In genomic region chrX:159591633-159592032, GRCm38 (mm10) we compare ENCODE assay signal across 23 mouse cellular contexts. TPM values are rescaled to one million over a fixed set of nuclear protein-coding genes. Genes with fewer than 3 reads are reported as not detected.
DNase-seq lines count a peak whose midpoint lies in the region; ATAC-seq and TF ChIP-seq lines count a peak whose summit lies in the region.
"Had no signal": no experiment of that assay in that cellular context is flagged by ENCODE, and none has a peak within 500 bp of the region (broad histone marks: within the 10 kb centered on the region; RNA-seq: fewer than 3 reads in every experiment).

No protein-coding gene starts in this region.

- H3K4me3 ChIP-seq in hindbrain, postnatal 0 days (ENCODE audit: low read length), result no peak overlapping the region
- no peak overlapping the region for H3K4me3 ChIP-seq in hindbrain, embryonic 11.5 days (ENCODE audit: low read depth, low read length)
- no peak overlapping the region for H3K4me3 ChIP-seq in liver, postnatal 0 days (ENCODE audit: low read depth, low read length)
- H3K4me3 ChIP-seq in liver, embryonic 12.5 days, result no peak overlapping the region
- H3K4me3 ChIP-seq: forebrain, embryonic 13.5 days; liver, embryonic 13.5 days; lung, embryonic 15.5 days; midbrain, embryonic 10.5 days had no signal

- 0 out of 2 replicates have a peak, but pooled peaks have one; percentile 4 for TF ChIP-seq CTCF in hindbrain, postnatal 0 days (IDR thresholded peaks at IDR 0.05; ENCODE audit: low read depth)
- TF ChIP-seq CTCF in liver, postnatal 0 days (IDR thresholded peaks at IDR 0.05; ENCODE audit: low read depth), result 0 out of 2 replicates have a peak, but pooled peaks have one; percentile 7

- no peak overlapping the region for H3K27ac ChIP-seq in hindbrain, postnatal 0 days
- H3K27ac ChIP-seq in hindbrain, embryonic 11.5 days (ENCODE audit: low read depth, low read length), result no peak overlapping the region
- no peak overlapping the region for H3K27ac ChIP-seq in liver, postnatal 0 days (ENCODE audit: low read depth)
- no peak overlapping the region for H3K27ac ChIP-seq in liver, embryonic 12.5 days
- H3K27ac ChIP-seq: forebrain, embryonic 13.5 days; hindbrain, embryonic 14.5 days; liver, embryonic 13.5 days; lung, embryonic 15.5 days; midbrain, embryonic 10.5 days had no signal

- no peaks in the 10 kb centered on the region for H3K4me1 ChIP-seq in hindbrain, postnatal 0 days (ENCODE audit: insufficient read depth, low read length)
- H3K4me1 ChIP-seq in hindbrain, embryonic 11.5 days (replicated peaks; ENCODE audit: control insufficient read depth, insufficient read depth, low read length), result no peaks in the 10 kb centered on the region
- H3K4me1 ChIP-seq in liver, postnatal 0 days (ENCODE audit: insufficient read depth), result no peaks in the 10 kb centered on the region
- peaks cover 13% of the 10 kb centered on the region for H3K4me1 ChIP-seq in liver, embryonic 12.5 days
- H3K4me1 ChIP-seq: forebrain, embryonic 13.5 days; lung, embryonic 15.5 days; midbrain, embryonic 10.5 days had no signal

- H3K9me3 ChIP-seq in hindbrain, postnatal 0 days (ENCODE audit: low read length), result no peaks in the 10 kb centered on the region
- H3K9me3 ChIP-seq in hindbrain, embryonic 11.5 days (ENCODE audit: control insufficient read depth, low read length), result no peaks in the 10 kb centered on the region
- no peaks in the 10 kb centered on the region for H3K9me3 ChIP-seq in liver, postnatal 0 days (ENCODE audit: low read length)
- no peaks in the 10 kb centered on the region for H3K9me3 ChIP-seq in liver, embryonic 12.5 days (replicated peaks)
- H3K9me3 ChIP-seq: forebrain, embryonic 13.5 days; liver, embryonic 13.5 days; lung, embryonic 15.5 days; midbrain, embryonic 10.5 days had no signal

- no peaks in the 10 kb centered on the region for H3K36me3 ChIP-seq in hindbrain, postnatal 0 days (ENCODE audit: insufficient read depth, low read length)
- no peaks in the 10 kb centered on the region for H3K36me3 ChIP-seq in hindbrain, embryonic 11.5 days (ENCODE audit: control insufficient read depth, insufficient read depth, low read length)
- H3K36me3 ChIP-seq in liver, postnatal 0 days (replicated peaks; ENCODE audit: insufficient read depth, low read length), result no peaks in the 10 kb centered on the region
- H3K36me3 ChIP-seq in liver, embryonic 12.5 days, result no peaks in the 10 kb centered on the region
- H3K36me3 ChIP-seq: liver, embryonic 13.5 days; lung, embryonic 15.5 days had no signal

- ATAC-seq in hindbrain, postnatal 0 days, result no peak
- ATAC-seq in hindbrain, embryonic 11.5 days (ENCODE audit: low FRiP score), result no peak
- ATAC-seq in liver, postnatal 0 days, result no peak
- ATAC-seq in liver, embryonic 12.5 days, result no peak
- ATAC-seq: forebrain, embryonic 13.5 days; inflammation-experienced regulatory T-cells, adult 6 months had no signal

- no peaks in the 10 kb centered on the region for H3K27me3 ChIP-seq in hindbrain, postnatal 0 days (ENCODE audit: insufficient read depth, low read length)
- no peaks in the 10 kb centered on the region; the same call in 1 of the 2 replicates for H3K27me3 ChIP-seq in hindbrain, embryonic 11.5 days (ENCODE audit: control insufficient read depth, insufficient read depth, low read length)
- H3K27me3 ChIP-seq in liver, postnatal 0 days (ENCODE audit: insufficient read depth, low read length), result no peaks in the 10 kb centered on the region
- H3K27me3 ChIP-seq in liver, embryonic 12.5 days (replicated peaks), result no peaks in the 10 kb centered on the region
- H3K27me3 ChIP-seq: forebrain, embryonic 13.5 days; liver, embryonic 13.5 days; lung, embryonic 15.5 days had no signal

- 67% methylated on average over 1 of the region's 1 CpGs for WGBS in hindbrain, postnatal 0 days
- WGBS in hindbrain, embryonic 11.5 days, result 55% methylated on average over 1 of the region's 1 CpGs
- WGBS in liver, postnatal 0 days (ENCODE audit: insufficient replicate concordance), result 51% methylated on average over 1 of the region's 1 CpGs
- 48% methylated on average over 1 of the region's 1 CpGs for WGBS in liver, embryonic 12.5 days (ENCODE audit: insufficient replicate concordance)

- peak; percentile 1 for DNase-seq in hindbrain, postnatal 0 days (ENCODE audit: low spot score)
- no peak for DNase-seq in hindbrain, embryonic 11.5 days (ENCODE audit: low spot score)
- DNase-seq in liver, postnatal 0 days, result no peak
- peak; percentile 28 for DNase-seq in 416B (ENCODE audit: low read depth)
- DNase-seq in adipocyte (ENCODE audit: low spot score), result peak; percentile 12
- no peak for DNase-seq in MN1 (ENCODE audit: low spot score)
- no peak for DNase-seq in gastrocnemius, postnatal 4 days (ENCODE audit: low spot score in 2 of 2)
- DNase-seq: adrenal gland, postnatal 36 days; B cell, adult 2 months; cerebellum, adult 8-10 months; cerebellum, postnatal 25 days; gastrocnemius, postnatal 10 days; heart, postnatal 36 days; kidney, adult 11 months; left cerebral cortex, postnatal 4 days; liver, embryonic 13.5 days had no signal

- H3K9ac ChIP-seq in hindbrain, postnatal 0 days (replicated peaks; ENCODE audit: low read length), result no peak overlapping the region
- no peak overlapping the region for H3K9ac ChIP-seq in hindbrain, embryonic 11.5 days (ENCODE audit: low read depth, low read length)
- H3K9ac ChIP-seq in liver, postnatal 0 days (replicated peaks), result no peak overlapping the region
- H3K9ac ChIP-seq in liver, embryonic 12.5 days, result no peak overlapping the region
- H3K9ac ChIP-seq: forebrain, embryonic 13.5 days; hindbrain, embryonic 14.5 days; liver, embryonic 13.5 days; lung, embryonic 15.5 days had no signal

- TF ChIP-seq EP300 in liver, postnatal 0 days (IDR thresholded peaks at IDR 0.05; ENCODE audit: low read depth), result no peak

- H3K4me2 ChIP-seq in hindbrain, postnatal 0 days (ENCODE audit: low read depth, low read length), result no peak overlapping the region
- H3K4me2 ChIP-seq in hindbrain, embryonic 11.5 days (replicated peaks; ENCODE audit: low read depth, low read length), result no peak overlapping the region
- no peak overlapping the region for H3K4me2 ChIP-seq in liver, postnatal 0 days (ENCODE audit: low read depth, low read length)
- H3K4me2 ChIP-seq in liver, embryonic 12.5 days, result no peak overlapping the region
- H3K4me2 ChIP-seq: forebrain, embryonic 13.5 days; heart, embryonic 11.5 days; hindbrain, embryonic 14.5 days; liver, embryonic 13.5 days; lung, embryonic 15.5 days had no signal

RNA-seq across cellular contexts. Expression of gene Sh3kbp1, which starts 35.4 kb away (rescaled TPM):
- total RNA-seq in hindbrain, postnatal 0 days (2014; rRNA removed), result 42.0 and 45.5 TPM in 2 replicates
- 41.1 and 43.4 TPM in 2 replicates for polyA plus RNA-seq in hindbrain, postnatal 0 days (2015; fragmentation: Nextera tagmentation; extraction: Ambion mirVana)
- polyA plus RNA-seq in hindbrain, embryonic 11.5 days (2014; fragmentation: Nextera tagmentation; extraction: Ambion mirVana), result 31.4 and 35.4 TPM in 2 replicates
- polyA plus RNA-seq in liver, postnatal 0 days (2015; fragmentation: Nextera tagmentation; extraction: Ambion mirVana), result 9.0 and 9.7 TPM in 2 replicates
- 16.1 and 16.8 TPM in 2 replicates for polyA plus RNA-seq in liver, embryonic 12.5 days (2016; fragmentation: Nextera tagmentation; extraction: Ambion mirVana)
- 10 to 100 TPM; 41.5 to 45.2 TPM for total RNA-seq in gastrocnemius, postnatal 4 days (2021)

Comparison
In these comparisons a context has a peak if more than half of its experiments do, and no peak if none do; other contexts are left out.
1. DNase-seq: peak in hindbrain, postnatal 0 days (single experiment), 416B (single experiment) and adipocyte (single experiment); none in hindbrain, embryonic 11.5 days (single experiment), liver, postnatal 0 days (single experiment), MN1 (single experiment) and gastrocnemius, postnatal 4 days (0 of 2).